In genomic region chr7:75480721-75481426, GRCm38 (mm10) we compare ENCODE assay signal across 14 mouse cellular contexts. TPM values are rescaled to one million over a fixed set of nuclear protein-coding genes. Genes with fewer than 3 reads are reported as not detected.
DNase-seq lines count a peak whose midpoint lies in the region; ATAC-seq and TF ChIP-seq lines count a peak whose summit lies in the region.
"Had no signal": no experiment of that assay in that cellular context is flagged by ENCODE, and none has a peak within 500 bp of the region (broad histone marks: within the 10 kb centered on the region; RNA-seq: fewer than 3 reads in every experiment).

No protein-coding gene starts in this region.

- TF ChIP-seq CTCF in small intestine, adult 2 months (IDR thresholded peaks at IDR 0.05; ENCODE audit: extremely low read depth, insufficient read length, insufficient replicate concordance, low read depth, low read length), result no peak

- no peak overlapping the region for H3K4me3 ChIP-seq in intestine, embryonic 16.5 days (ENCODE audit: low read length)
- H3K4me3 ChIP-seq in kidney, embryonic 15.5 days (replicated peaks), result no peak overlapping the region
- H3K4me3 ChIP-seq in small intestine, adult 2 months (ENCODE audit: low read depth, low read length), result no peak overlapping the region
- H3K4me3 ChIP-seq: forebrain, embryonic 10.5 days; heart, embryonic 10.5 days; lung, embryonic 15.5 days had no signal

- no peaks in the 10 kb centered on the region for H3K9me3 ChIP-seq in intestine, embryonic 16.5 days (ENCODE audit: control insufficient read depth, low read length)
- no peaks in the 10 kb centered on the region for H3K9me3 ChIP-seq in kidney, embryonic 15.5 days (replicated peaks)
- H3K9me3 ChIP-seq: forebrain, embryonic 10.5 days; heart, embryonic 10.5 days; lung, embryonic 15.5 days had no signal

- ATAC-seq in intestine, embryonic 16.5 days, result peak; percentile 99
- peak; percentile 92 for ATAC-seq in kidney, embryonic 15.5 days (replicated peaks; ENCODE audit: low FRiP score)
- ATAC-seq in megakaryocyte progenitor cell, adult 5-6 weeks (replicated peaks; ENCODE audit: poor library complexity), result no peak

- peak overlapping the region; percentile 82 for H3K27ac ChIP-seq in intestine, embryonic 16.5 days (ENCODE audit: low read length)
- H3K27ac ChIP-seq in kidney, embryonic 15.5 days, result peak overlapping the region; percentile 54; the same call in 1 of the 2 replicates
- peak overlapping the region; percentile 68 for H3K27ac ChIP-seq in small intestine, adult 2 months (ENCODE audit: insufficient read depth, low read depth, low read length)
- H3K27ac ChIP-seq: forebrain, embryonic 10.5 days; heart, embryonic 10.5 days; lung, embryonic 15.5 days had no signal

- no peak overlapping the region for H3K9ac ChIP-seq in intestine, embryonic 16.5 days (ENCODE audit: low read depth, low read length)
- H3K9ac ChIP-seq in kidney, embryonic 15.5 days, result no peak overlapping the region
- H3K9ac ChIP-seq: lung, embryonic 15.5 days had no signal

- no peaks in the 10 kb centered on the region for H3K27me3 ChIP-seq in intestine, embryonic 16.5 days (replicated peaks; ENCODE audit: control insufficient read depth, insufficient read depth, low read length)
- no peaks in the 10 kb centered on the region for H3K27me3 ChIP-seq in kidney, embryonic 15.5 days
- no peaks in the 10 kb centered on the region for H3K27me3 ChIP-seq in small intestine, adult 2 months (ENCODE audit: control insufficient read depth, insufficient read depth, low read length)
- H3K27me3 ChIP-seq: lung, embryonic 15.5 days had no signal

- DNase-seq in liver (peak; percentile 27), adipocyte (ENCODE audit: low spot score) (no peak)
- no peak for DNase-seq in Muller cell, postnatal 12 days (ENCODE audit: inconsistent ontology term)
- no peak for DNase-seq in right cerebral cortex, postnatal 14 days
- DNase-seq: adrenal gland, adult 8-10 months; cerebellum, adult 2 months; gastrocnemius, postnatal 36 days had no signal

- H3K36me3 ChIP-seq in intestine, embryonic 16.5 days (ENCODE audit: control insufficient read depth, insufficient read depth, low read length), result no peaks in the 10 kb centered on the region
- H3K36me3 ChIP-seq in kidney, embryonic 15.5 days, result no peaks in the 10 kb centered on the region
- peaks cover 2% of the 10 kb centered on the region; the same call in 1 of the 2 replicates for H3K36me3 ChIP-seq in small intestine, adult 2 months (ENCODE audit: control insufficient read depth, insufficient read depth, low read length)
- H3K36me3 ChIP-seq: lung, embryonic 15.5 days had no signal

- TF ChIP-seq POLR2A in small intestine, adult 2 months (IDR thresholded peaks at IDR 0.05; ENCODE audit: low read depth, low read length), result peak; percentile 55; the same call in 1 of the 2 replicates

- no peak overlapping the region; the same call in 1 of the 2 replicates for H3K4me2 ChIP-seq in intestine, embryonic 16.5 days (ENCODE audit: low read depth, low read length)
- H3K4me2 ChIP-seq in kidney, embryonic 15.5 days, result no peak overlapping the region
- H3K4me2 ChIP-seq: lung, embryonic 15.5 days had no signal

- peaks cover 5% of the 10 kb centered on the region; the same call in 1 of the 2 replicates for H3K4me1 ChIP-seq in intestine, embryonic 16.5 days (ENCODE audit: control insufficient read depth, insufficient read depth, low read length)
- H3K4me1 ChIP-seq in kidney, embryonic 15.5 days, result peaks cover 4% of the 10 kb centered on the region; the same call in 1 of the 2 replicates
- peaks cover 20% of the 10 kb centered on the region; the same call in 1 of the 2 replicates for H3K4me1 ChIP-seq in small intestine, adult 2 months (ENCODE audit: control insufficient read depth, insufficient read depth, insufficient read length, low read length)

- WGBS in intestine, embryonic 16.5 days, result 66% methylated on average over 6 of the region's 6 CpGs
- whole genome bisulfite sequencing in kidney, embryonic 15.5 days, result 76% methylated on average over 6 of the region's 6 CpGs
- WGBS in small intestine, adult 2 months, result 20% methylated on average over 6 of the region's 6 CpGs

RNA-seq across cellular contexts. Expression of gene Akap13, which starts 25.5 kb away (rescaled TPM):
- 22.1 and 24.9 TPM in 2 replicates for polyA plus RNA-seq in intestine, embryonic 16.5 days (2015; fragmentation: Nextera tagmentation; extraction: Ambion mirVana)
- 46.1 and 49.7 TPM in 2 replicates for polyA plus RNA-seq in kidney, embryonic 15.5 days (2015; fragmentation: Nextera tagmentation; extraction: Ambion mirVana)
- polyA plus RNA-seq in small intestine, adult 2 months (2012; rRNA removed), result 6.9 and 15.8 TPM in 2 replicates
- total RNA-seq in megakaryocyte progenitor cell, adult 5-6 weeks (2015), result 69.3 and 93.1 TPM in 2 replicates
- 165 and 173 TPM in 2 replicates for total RNA-seq in megakaryocyte progenitor cell, adult 5-6 weeks (2017)
